Mouse (Mus musculus) C2C12 (cell line): ENCODE results near the gene Gm20388. TPM values are rescaled to one million over a fixed set of nuclear protein-coding genes. Genes with fewer than 3 reads are reported as not detected.
A peak's percentile ranks its signal among the peaks of the same experiment; 100 is the strongest.

Experiments used
- H3K27me3 ChIP-seq: one replicate; pipeline ENCODE4 v1.6.1; 2011; ENCODE audit not compliant: control insufficient read depth, insufficient read depth, insufficient read length
- H3K36me3 ChIP-seq: one replicate; pipeline ENCODE4 v1.6.1; 2011; ENCODE audit not compliant: control insufficient read depth, insufficient read depth
- H3K4me3 ChIP-seq: one replicate; pipeline ENCODE4 v1.5.1; 2011; ENCODE audit warnings: mild to moderate bottlenecking, control low read depth; ENCODE audit not compliant: poor library complexity, insufficient read depth, severe bottlenecking
- H3K79me2 ChIP-seq: one replicate; pipeline ENCODE4 v1.6.1; 2011; ENCODE audit not compliant: control insufficient read depth, insufficient read depth
- H3K79me3 ChIP-seq: one replicate; pipeline ENCODE4 v1.6.1; 2011; ENCODE audit warnings: low read depth, control low read depth
- H3ac ChIP-seq: one replicate; pipeline ENCODE3; 2011; ENCODE audit warnings: low read depth; ENCODE audit not compliant: control insufficient read depth, insufficient read length
- CEBPB ChIP-seq: IDR thresholded peaks from one replicate; pipeline ENCODE4 v1.6.1; 2011; ENCODE audit warnings: low read depth, mild to moderate bottlenecking, control low read depth, moderate library complexity
- CTCF ChIP-seq: IDR thresholded peaks from one replicate; pipeline ENCODE4 v1.5.1; 2011; ENCODE audit not compliant: control insufficient read depth, insufficient read depth, insufficient read length
- FOSL1 ChIP-seq: IDR thresholded peaks from one replicate; pipeline ENCODE4 v1.8.0; 2011; ENCODE audit warnings: mild to moderate bottlenecking, low read length; ENCODE audit not compliant: poor library complexity, insufficient read depth, severe bottlenecking
- MAX ChIP-seq: IDR thresholded peaks from one replicate; pipeline ENCODE4 v1.6.1; 2011; ENCODE audit warnings: mild to moderate bottlenecking, control low read depth
- MYOD1 ChIP-seq: IDR thresholded peaks from one replicate; pipeline ENCODE4 v1.6.1; 2011; ENCODE audit warnings: low read depth; ENCODE audit not compliant: control insufficient read depth, insufficient read length
- MYOG ChIP-seq: IDR thresholded peaks from one replicate; pipeline ENCODE4 v1.6.1; 2011; ENCODE audit not compliant: control insufficient read depth, insufficient read length; ENCODE audit errors: extremely low read depth
- USF1 ChIP-seq: IDR thresholded peaks from one replicate; pipeline ENCODE4 v1.6.1; 2011; ENCODE audit warnings: low read depth, mild to moderate bottlenecking, control low read depth, moderate library complexity
- polyA plus RNA-seq: library from polyadenylated mRNA; unstranded; fragments of >200 nt; fragmentation: generic; extraction: Trizol; gene quantifications from one replicate; pipeline ENCODE4 v1.2.1, GENCODE M21; 2012; ENCODE audit warnings: missing spikeins

The Gm20388 gene
- polyA plus RNA-seq, 1 experiment = 15.0 TPM

GRCm38 (mm10) chr8:120440739-120441138 is 530.1 kb downstream of the Gm20388 start:
- no peak overlapping the region for H3ac ChIP-seq
- H3K79me2 ChIP-seq = no peaks in the 10 kb centered on the region
- H3K27me3 ChIP-seq = no peaks in the 10 kb centered on the region
- TF ChIP-seq FOSL1 (no peak), MYOG (no peak), CTCF (no peak), USF1 (no peak), MYOD1 (no peak), CEBPB (no peak), MAX (no peak)
- H3K36me3 ChIP-seq = no peaks in the 10 kb centered on the region
- no peak overlapping the region for H3K4me3 ChIP-seq
- H3K79me3 ChIP-seq = no peaks in the 10 kb centered on the region

DNA sequence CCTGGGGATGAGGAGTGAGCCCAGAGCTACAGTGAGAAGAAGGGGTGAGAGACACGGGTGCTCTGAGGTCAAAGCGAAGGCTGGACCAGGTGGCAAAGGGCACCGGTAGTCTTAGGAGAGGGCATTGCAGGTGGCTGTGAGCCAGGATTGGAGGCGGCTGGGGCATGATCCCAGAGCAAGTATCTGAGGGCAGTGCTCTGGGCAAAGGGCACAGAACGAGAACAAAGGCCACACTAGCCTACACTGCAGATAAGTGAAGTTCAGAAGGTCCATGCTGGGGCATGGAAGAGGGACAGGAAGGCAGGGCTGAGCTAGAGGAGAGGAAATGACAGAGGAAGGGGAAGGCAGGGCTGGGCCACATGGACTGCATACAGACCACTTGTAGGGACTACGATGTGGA is 531.0 kb downstream of the Gm20388 start:
- H3ac ChIP-seq = no peak overlapping the region
- H3K4me3 ChIP-seq = no peak overlapping the region
- no peaks in the 10 kb centered on the region for H3K27me3 ChIP-seq
- H3K36me3 ChIP-seq = no peaks in the 10 kb centered on the region
- H3K79me3 ChIP-seq = no peaks in the 10 kb centered on the region
- H3K79me2 ChIP-seq = no peaks in the 10 kb centered on the region
- TF ChIP-seq CTCF (no peak), MYOD1 (no peak), USF1 (no peak), MAX (no peak), CEBPB (no peak), MYOG (no peak)

- Histone ChIP-seq H3K36me3 (no peaks in the 10 kb centered on the region), H3K79me2 (no peaks in the 10 kb centered on the region), H3ac (no peak overlapping the region), H3K4me3 (no peak overlapping the region), H3K79me3 (no peaks in the 10 kb centered on the region), H3K27me3 (no peaks in the 10 kb centered on the region)
- no peak for TF ChIP-seq CEBPB
- TF ChIP-seq MYOD1 = no peak
- no peak for TF ChIP-seq CTCF
- no peak for TF ChIP-seq FOSL1
- no peak for TF ChIP-seq USF1
Measured at GRCm38 (mm10) chr8:120442306-120443003, 531.8 kb downstream of the Gm20388 start.

GRCm38 (mm10) chr8:120445249-120445648 is 534.6 kb downstream of the Gm20388 start:
- H3K4me3 ChIP-seq = no peak overlapping the region
- no peaks in the 10 kb centered on the region for H3K79me2 ChIP-seq
- no peaks in the 10 kb centered on the region for H3K79me3 ChIP-seq
- H3K27me3 ChIP-seq = no peaks in the 10 kb centered on the region
- H3K36me3 ChIP-seq = no peaks in the 10 kb centered on the region
- H3ac ChIP-seq = no peak overlapping the region
- TF ChIP-seq USF1 (no peak), FOSL1 (no peak), MAX (no peak), CEBPB (no peak), MYOD1 (no peak)

DNA sequence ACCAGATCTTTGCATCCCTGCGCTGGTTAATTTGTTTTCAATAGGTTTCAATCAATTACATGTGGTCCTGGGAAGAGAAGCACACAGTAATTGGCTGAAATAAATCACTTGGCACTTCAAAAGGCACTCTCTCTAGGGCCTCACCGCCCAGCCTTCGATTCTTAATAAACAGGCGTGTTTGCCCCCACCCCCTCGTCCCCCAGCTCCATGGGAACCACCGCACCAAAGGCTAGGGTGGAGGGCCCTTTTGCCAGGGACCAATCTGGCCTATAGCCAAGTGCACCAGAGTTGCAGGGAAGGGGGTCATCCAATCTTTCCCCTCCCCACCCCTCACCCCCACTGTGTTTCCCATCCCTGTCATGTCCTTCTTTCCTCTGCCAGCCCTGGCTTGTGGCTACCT is 537.5 kb downstream of the Gm20388 start:
- Histone ChIP-seq H3ac (no peak overlapping the region), H3K79me3 (no peaks in the 10 kb centered on the region), H3K36me3 (no peaks in the 10 kb centered on the region), H3K27me3 (no peaks in the 10 kb centered on the region), H3K4me3 (no peak overlapping the region), H3K79me2 (no peaks in the 10 kb centered on the region)
- TF ChIP-seq FOSL1 = no peak
- TF ChIP-seq MYOD1 = no peak
- no peak for TF ChIP-seq USF1
- TF ChIP-seq CEBPB = no peak
- TF ChIP-seq CTCF = no peak
- no peak for TF ChIP-seq MYOG
- no peak for TF ChIP-seq MAX

- H3K4me3 ChIP-seq = no peak overlapping the region
- H3K36me3 ChIP-seq = no peaks in the 10 kb centered on the region
- no peaks in the 10 kb centered on the region for H3K79me3 ChIP-seq
- TF ChIP-seq MAX = no peak
- TF ChIP-seq MYOD1 = peak; percentile 81
- TF ChIP-seq CEBPB = no peak
- TF ChIP-seq FOSL1 = no peak
- H3K27me3 ChIP-seq = no peaks in the 10 kb centered on the region
- H3ac ChIP-seq = no peak overlapping the region
- no peaks in the 10 kb centered on the region for H3K79me2 ChIP-seq
Measured at GRCm38 (mm10) chr8:120449139-120449538, 538.5 kb downstream of the Gm20388 start.
